Mouse (Mus musculus) midbrain, embryonic 11.5 days (tissue): ENCODE results near the gene Ppp3ca. TPM values are rescaled to one million over a fixed set of nuclear protein-coding genes. Genes with fewer than 3 reads are reported as not detected.

Experiments
- ATAC-seq: fragments of 200-750 bp; cut with Nextera tagmentation; 2 replicates; pipeline ENCODE4 v1.8.0; 2017; ENCODE audit warnings: moderate TSS enrichment, moderate library complexity; ENCODE audit not compliant: low FRiP score
- DNase-seq: peaks from one replicate; pipeline ENCODE4 v3.0.0; 2015; ENCODE audit warnings: low spot score; ENCODE audit errors: missing footprints
- H3K27ac ChIP-seq: fragments of 300-500 bp; sonication (generic); 2 replicates; pipeline ENCODE4 v1.5.1; 2014; ENCODE audit warnings: low read depth, low read length
- H3K27me3 ChIP-seq: fragments of 300-500 bp; sonication (generic); 2 replicates; pipeline ENCODE4 v1.6.1; 2014; ENCODE audit warnings: mild to moderate bottlenecking, low read length, moderate library complexity, mixed read lengths; ENCODE audit not compliant: control insufficient read depth, insufficient read depth
- H3K36me3 ChIP-seq: fragments of 300-500 bp; sonication (generic); 2 replicates; pipeline ENCODE4 v1.6.1; 2014; ENCODE audit warnings: mild to moderate bottlenecking, low read length, moderate library complexity, mixed read lengths; ENCODE audit not compliant: control insufficient read depth, insufficient read depth
- H3K4me1 ChIP-seq: fragments of 300-500 bp; sonication (generic); 2 replicates; pipeline ENCODE4 v1.6.1; 2014; ENCODE audit warnings: low read length; ENCODE audit not compliant: control insufficient read depth, insufficient read depth
- H3K4me2 ChIP-seq: fragments of 300-500 bp; sonication (generic); 2 replicates; pipeline ENCODE4 v1.6.1; 2014; ENCODE audit warnings: mild to moderate bottlenecking, moderate library complexity
- H3K4me3 ChIP-seq: fragments of 300-500 bp; sonication (generic); 2 replicates; pipeline ENCODE4 v1.5.1; 2014; ENCODE audit warnings: low read depth, low read length
- H3K9ac ChIP-seq: fragments of 300-500 bp; sonication (generic); 2 replicates; pipeline ENCODE4 v1.6.1; 2014; ENCODE audit warnings: low read length
- H3K9me3 ChIP-seq: fragments of 300-500 bp; sonication (generic); 2 replicates; pipeline ENCODE4 v1.6.1; 2016; ENCODE audit warnings: low read length; ENCODE audit not compliant: control insufficient read depth
- WGBS: fragments of 180-500 bp; shearing (Covaris S2); extraction: QIAGEN DNeasy Blood & Tissue Kit; methylation state at CpG from one replicate; pipeline ENCODE4 v1.1.7; 2014; 5-methylcytosine and 5-hydroxymethylcytosine counted together
- polyA plus RNA-seq: library from polyadenylated mRNA; unstranded; fragments of >200 nt; fragmentation: Nextera tagmentation; extraction: Ambion mirVana; gene quantifications from 2 replicates; pipeline ENCODE4 v1.2.1, GENCODE M21; 2014

Ppp3ca gene
- polyA plus RNA-seq, 1 experiment from 2014 or later: 57.8 TPM

DNA sequence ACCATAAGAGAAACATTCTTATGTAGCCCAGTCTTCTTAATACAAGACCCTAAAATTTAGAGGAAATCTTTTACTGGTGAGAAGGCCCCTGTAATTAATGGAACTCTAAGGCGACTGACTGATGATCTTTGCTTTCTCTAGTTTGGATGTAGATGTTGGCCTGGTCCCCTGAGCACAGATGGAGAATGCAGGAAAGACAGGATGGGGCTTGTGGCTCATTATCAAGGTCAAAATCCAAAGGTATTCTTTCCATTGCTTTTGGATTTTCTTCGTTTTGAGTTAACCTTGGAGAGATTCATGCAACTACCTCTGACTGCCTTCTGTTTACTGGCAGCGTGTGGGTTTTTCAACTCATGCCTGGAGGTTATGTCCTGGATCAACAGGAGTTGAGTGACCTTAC, 110.4 kb downstream of the Ppp3ca start:
- H3K4me1 ChIP-seq: no peaks in the 10 kb centered on the region
- no peak overlapping the region for H3K9ac ChIP-seq
- H3K9me3 ChIP-seq: no peaks in the 10 kb centered on the region
- H3K4me3 ChIP-seq: no peak overlapping the region
- ATAC-seq: no peak
- no peaks in the 10 kb centered on the region for H3K36me3 ChIP-seq
- no peak overlapping the region for H3K4me2 ChIP-seq
- WGBS: 92% methylated on average over 3 of the region's 3 CpGs
- H3K27me3 ChIP-seq: no peaks in the 10 kb centered on the region
- H3K27ac ChIP-seq: no peak overlapping the region
- DNase-seq: no peak

DNA sequence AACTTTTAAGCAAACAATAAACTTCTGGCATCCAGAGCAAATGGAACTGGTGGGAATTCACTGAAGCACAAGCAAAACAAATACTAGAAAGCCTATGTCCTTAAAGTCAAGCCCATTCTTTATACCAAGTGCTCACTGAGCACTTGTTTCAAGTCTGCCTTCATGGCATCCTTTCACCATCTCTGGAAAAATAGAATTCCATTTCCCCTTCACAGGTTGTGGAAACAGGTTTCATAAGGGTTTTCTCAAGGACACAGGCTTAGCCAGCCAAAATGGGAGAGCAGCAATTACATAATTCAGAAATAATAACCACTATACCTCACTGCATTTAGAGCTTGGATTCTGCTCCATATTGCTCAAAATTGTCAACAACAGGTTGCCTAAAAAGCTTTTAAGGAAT, 112.1 kb downstream of the Ppp3ca start:
- Histone ChIP-seq H3K36me3 (no peaks in the 10 kb centered on the region), H3K4me3 (no peak overlapping the region), H3K4me1 (no peaks in the 10 kb centered on the region), H3K27me3 (no peaks in the 10 kb centered on the region), H3K4me2 (no peak overlapping the region), H3K27ac (no peak overlapping the region), H3K9ac (no peak overlapping the region), H3K9me3 (no peaks in the 10 kb centered on the region)
- ATAC-seq: no peak
- DNase-seq: no peak

GRCm38 (mm10) chr3:136785686-136786085, 115.8 kb downstream of the Ppp3ca start:
- ATAC-seq: no peak
- Histone ChIP-seq H3K4me2 (no peak overlapping the region), H3K9ac (no peak overlapping the region), H3K9me3 (no peaks in the 10 kb centered on the region), H3K4me3 (no peak overlapping the region), H3K27me3 (no peaks in the 10 kb centered on the region), H3K27ac (no peak overlapping the region), H3K4me1 (no peaks in the 10 kb centered on the region), H3K36me3 (no peaks in the 10 kb centered on the region)
- no peak for DNase-seq
- 93% methylated on average over 6 of the region's 6 CpGs for WGBS

- no peaks in the 10 kb centered on the region for H3K27me3 ChIP-seq
- no peak overlapping the region for H3K4me3 ChIP-seq
- H3K36me3 ChIP-seq: no peaks in the 10 kb centered on the region
- DNase-seq (no peak), ATAC-seq (no peak)
- H3K9ac ChIP-seq: no peak overlapping the region
- WGBS: 77% methylated on average over 4 of the region's 4 CpGs
- no peaks in the 10 kb centered on the region for H3K4me1 ChIP-seq
- H3K27ac ChIP-seq: no peak overlapping the region
- no peaks in the 10 kb centered on the region for H3K9me3 ChIP-seq
- H3K4me2 ChIP-seq: no peak overlapping the region
Observed at GRCm38 (mm10) chr3:136790261-136790871, 120.4 kb downstream of the Ppp3ca start.

GRCm38 (mm10) chr3:136791404-136791803, 121.5 kb downstream of the Ppp3ca start:
- H3K27ac ChIP-seq: no peak overlapping the region
- H3K4me3 ChIP-seq: no peak overlapping the region
- H3K4me2 ChIP-seq: no peak overlapping the region
- H3K36me3 ChIP-seq: no peaks in the 10 kb centered on the region
- H3K9me3 ChIP-seq: no peaks in the 10 kb centered on the region
- no peaks in the 10 kb centered on the region for H3K27me3 ChIP-seq
- 87% methylated on average over 5 of the region's 5 CpGs for WGBS
- no peak overlapping the region for H3K9ac ChIP-seq
- H3K4me1 ChIP-seq: no peaks in the 10 kb centered on the region
- ATAC-seq: no peak
- no peak for DNase-seq

DNA sequence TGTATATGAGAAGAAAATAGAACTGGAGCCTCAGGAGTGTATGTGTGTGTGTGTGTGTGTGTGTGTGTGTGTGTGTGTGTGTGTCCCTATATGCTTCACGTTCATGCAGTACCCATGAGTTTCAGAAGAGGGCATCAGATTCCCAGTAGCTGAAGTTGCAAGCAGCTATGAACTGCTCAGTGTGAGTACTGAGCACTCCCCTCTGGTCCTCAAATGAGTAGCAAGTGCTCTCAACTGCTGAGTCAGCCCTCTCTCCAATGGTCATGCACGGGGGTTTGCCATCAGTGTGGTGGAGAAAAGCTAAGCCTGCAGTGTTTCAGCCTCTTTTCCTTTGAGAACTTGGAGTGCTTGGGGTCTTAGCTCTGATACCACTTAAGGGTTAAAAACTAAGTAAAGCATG, 122.0 kb downstream of the Ppp3ca start:
- Histone ChIP-seq H3K27me3 (no peaks in the 10 kb centered on the region), H3K9me3 (no peaks in the 10 kb centered on the region), H3K4me3 (no peak overlapping the region), H3K9ac (no peak overlapping the region), H3K4me1 (no peaks in the 10 kb centered on the region), H3K36me3 (no peaks in the 10 kb centered on the region), H3K27ac (no peak overlapping the region), H3K4me2 (no peak overlapping the region)
- 88% methylated on average over 2 of the region's 2 CpGs for WGBS
- DNase-seq: no peak
- ATAC-seq: peak; percentile 48; the same call in 1 of the 2 replicates

DNA sequence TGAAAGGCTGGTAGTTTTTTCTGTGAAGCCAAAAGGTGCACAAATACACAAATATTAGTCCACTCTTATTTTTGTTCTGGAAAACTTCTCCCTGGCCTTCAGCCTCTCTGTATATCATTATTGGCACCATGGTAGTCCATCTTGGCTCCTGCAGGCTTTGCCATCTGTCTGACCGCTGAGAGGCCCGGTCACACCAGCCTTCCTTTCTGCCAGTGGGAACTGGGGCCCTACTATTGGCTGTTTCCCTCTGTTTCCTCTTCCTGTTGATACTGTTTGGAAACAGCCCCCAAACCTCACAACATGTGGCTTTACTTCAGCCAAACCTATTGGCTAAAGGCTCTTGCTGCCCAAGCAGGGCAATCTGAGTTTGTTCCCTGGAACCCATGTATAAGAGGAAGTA, 123.5 kb downstream of the Ppp3ca start:
- no peaks in the 10 kb centered on the region for H3K36me3 ChIP-seq
- H3K4me2 ChIP-seq: no peak overlapping the region
- no peak overlapping the region for H3K4me3 ChIP-seq
- H3K9ac ChIP-seq: no peak overlapping the region
- WGBS: 90% methylated on average over 2 of the region's 2 CpGs
- ATAC-seq: no peak
- H3K9me3 ChIP-seq: no peaks in the 10 kb centered on the region
- no peak for DNase-seq
- H3K27me3 ChIP-seq: no peaks in the 10 kb centered on the region
- no peak overlapping the region for H3K27ac ChIP-seq
- H3K4me1 ChIP-seq: no peaks in the 10 kb centered on the region

GRCm38 (mm10) chr3:136794426-136795217, 124.7 kb downstream of the Ppp3ca start:
- no peak for ATAC-seq
- no peaks in the 10 kb centered on the region for H3K4me1 ChIP-seq

GRCm38 (mm10) chr3:136798896-136799295, 129.0 kb downstream of the Ppp3ca start:
- ATAC-seq: no peak
- Histone ChIP-seq H3K4me2 (no peak overlapping the region), H3K36me3 (no peaks in the 10 kb centered on the region), H3K4me1 (no peaks in the 10 kb centered on the region), H3K27me3 (no peaks in the 10 kb centered on the region), H3K4me3 (no peak overlapping the region), H3K27ac (no peak overlapping the region), H3K9ac (no peak overlapping the region), H3K9me3 (no peaks in the 10 kb centered on the region)
- WGBS: 93% methylated on average over 3 of the region's 3 CpGs
- DNase-seq: no peak

More at GRCm38 (mm10) chr3:136794426-136795217, 124.7 kb downstream of the Ppp3ca start:
- Histone ChIP-seq H3K27ac (no peak overlapping the region), H3K9me3 (no peaks in the 10 kb centered on the region), H3K9ac (no peak overlapping the region), H3K36me3 (no peaks in the 10 kb centered on the region), H3K4me3 (no peak overlapping the region), H3K27me3 (no peaks in the 10 kb centered on the region), H3K4me2 (no peak overlapping the region)
- WGBS: 89% methylated on average over 7 of the region's 7 CpGs
- DNase-seq: no peak
